Mouse (Mus musculus): Measurements from ENCODE around the gene Ubald1.

DNA sequence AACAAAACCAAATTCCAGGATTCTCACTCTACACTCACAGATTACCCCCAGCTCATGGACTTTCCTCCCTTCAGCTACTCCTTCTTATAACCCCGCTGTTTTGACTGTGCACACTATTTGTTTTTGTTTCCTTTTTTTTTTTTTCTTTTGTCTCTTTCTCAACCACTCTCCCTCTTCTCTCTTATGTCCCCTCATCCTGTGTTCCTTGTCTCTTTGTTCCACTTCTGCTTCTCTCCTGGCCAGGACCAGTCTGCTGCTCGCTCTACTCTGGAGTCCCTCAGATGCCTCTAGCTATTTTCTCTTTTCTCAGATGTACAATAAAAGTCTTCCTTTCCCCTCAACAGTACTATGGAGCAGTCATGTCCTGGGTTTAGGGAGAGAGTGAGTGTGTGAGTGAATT is 22.3 kb upstream of the Ubald1 start:
- no peak for TF ChIP-seq CHD2 (IDR thresholded peaks at IDR 0.05; ENCODE audit: low read depth, low read length)
- TF ChIP-seq MAFK (IDR thresholded peaks at IDR 0.05; ENCODE audit: insufficient read depth, low read depth, low read length): no peak
